Mouse (Mus musculus): ENCODE data around the gene Kcnv2.

Gene Kcnv2

DNA sequence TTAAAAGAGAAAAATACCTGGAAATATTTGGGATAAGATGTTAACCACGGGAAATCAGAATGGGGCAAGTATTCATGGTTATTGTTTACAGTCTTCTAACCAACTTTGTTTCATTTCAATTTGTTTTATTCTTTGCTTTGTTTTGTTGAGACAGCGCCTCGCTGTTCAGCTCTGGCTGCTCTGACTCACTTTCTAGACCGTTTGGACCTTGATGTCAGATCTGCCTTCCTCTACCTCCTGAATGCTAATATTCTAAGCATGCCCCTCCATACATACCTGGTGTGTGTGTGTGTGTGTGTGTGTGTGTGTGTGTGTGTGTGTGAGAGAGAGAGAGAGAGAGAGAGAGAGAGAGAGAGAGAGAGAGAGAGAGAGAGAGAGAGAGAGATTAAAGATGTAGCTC, 41.5 kb downstream of the Kcnv2 start:
- ATAC-seq (ENCODE audit: insufficient number of reproducible peaks, low FRiP score, low TSS enrichment), result no peak

DNA sequence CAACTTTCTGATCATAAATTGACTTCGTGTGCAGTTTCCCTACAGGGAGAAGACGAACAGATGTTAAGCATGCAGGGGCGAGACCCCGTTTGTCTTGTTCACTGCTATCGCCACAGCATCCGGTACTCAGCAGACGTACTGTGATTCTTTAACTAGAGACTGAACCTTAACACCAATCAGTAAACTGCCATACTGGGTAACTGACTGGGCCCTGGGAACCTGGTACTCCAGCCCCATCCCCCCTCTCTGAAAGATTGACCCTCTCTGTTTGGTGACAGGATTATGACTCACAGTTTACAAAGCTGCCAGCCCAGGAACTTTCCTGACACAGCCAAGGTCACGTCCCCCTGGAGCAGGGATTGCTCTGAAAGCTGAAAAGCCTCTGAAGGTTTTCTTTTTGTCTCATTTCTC, 42.1 kb downstream of the Kcnv2 start:
- ATAC-seq (ENCODE audit: insufficient number of reproducible peaks, low FRiP score, low TSS enrichment), result no peak

DNA sequence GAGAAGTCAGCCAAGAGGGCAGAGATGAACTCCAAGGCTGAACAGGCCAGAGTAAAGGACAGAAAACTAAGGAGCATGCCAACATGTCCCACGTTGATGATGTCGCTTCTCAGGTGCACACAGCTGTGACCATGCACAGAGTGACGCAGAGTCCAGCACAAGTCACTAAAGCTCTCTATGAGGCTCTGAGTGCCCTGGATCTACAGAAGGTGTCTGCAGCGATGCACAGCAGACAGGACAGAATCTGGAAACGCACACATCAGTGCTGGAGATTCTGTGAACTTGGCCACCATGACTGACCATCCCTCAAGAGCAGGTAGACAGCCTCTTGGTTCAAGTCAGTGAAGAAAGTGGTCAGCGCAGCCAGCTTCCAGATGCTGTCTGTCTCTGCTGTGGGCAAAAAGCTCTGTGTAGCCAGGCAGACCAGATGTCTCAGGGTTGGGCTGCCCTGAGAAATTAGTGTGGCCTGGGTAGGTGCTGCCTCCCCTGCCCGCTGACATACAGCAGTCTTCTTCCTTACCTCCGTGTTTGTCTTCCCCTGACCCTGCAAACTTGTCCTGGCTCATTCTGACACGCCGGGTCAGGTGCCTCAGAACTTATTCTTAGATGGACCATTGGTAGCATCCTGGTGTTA, 43.8 kb downstream of the Kcnv2 start:
- no peak for ATAC-seq (ENCODE audit: insufficient number of reproducible peaks, low FRiP score, low TSS enrichment)

DNA sequence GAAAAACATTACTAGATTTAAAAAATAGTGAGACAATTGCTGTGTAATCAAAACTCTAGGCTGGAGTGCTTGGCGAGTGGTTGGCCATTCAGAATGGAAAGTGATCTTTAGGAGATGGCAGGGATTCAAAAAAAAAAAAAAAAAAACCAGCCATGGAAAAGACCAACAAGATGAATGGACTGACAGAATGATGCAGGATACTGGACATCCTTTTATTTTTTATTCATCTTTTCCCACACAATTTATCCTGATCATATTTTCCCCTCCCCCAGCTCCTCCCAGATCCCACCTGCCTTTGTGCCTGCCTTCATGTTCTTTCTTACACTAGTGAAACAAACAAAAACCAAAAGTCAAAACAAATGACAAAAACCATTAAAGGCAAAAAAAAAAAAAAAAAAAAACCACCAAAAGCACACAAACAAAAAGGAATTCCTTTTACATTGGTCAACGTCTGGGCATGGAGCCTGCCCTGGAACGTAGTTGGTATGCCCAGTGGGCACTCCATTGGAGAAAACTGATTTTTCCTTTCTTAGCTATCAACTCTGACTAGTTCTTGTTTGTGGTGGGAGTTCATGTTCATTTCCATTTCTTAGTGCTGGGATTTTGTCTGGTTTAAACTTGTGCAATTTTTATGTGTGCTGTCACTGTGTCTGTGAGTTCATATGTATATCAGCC, 47.2 kb downstream of the Kcnv2 start:
- ATAC-seq (ENCODE audit: insufficient number of reproducible peaks, low FRiP score, low TSS enrichment), result no peak

DNA sequence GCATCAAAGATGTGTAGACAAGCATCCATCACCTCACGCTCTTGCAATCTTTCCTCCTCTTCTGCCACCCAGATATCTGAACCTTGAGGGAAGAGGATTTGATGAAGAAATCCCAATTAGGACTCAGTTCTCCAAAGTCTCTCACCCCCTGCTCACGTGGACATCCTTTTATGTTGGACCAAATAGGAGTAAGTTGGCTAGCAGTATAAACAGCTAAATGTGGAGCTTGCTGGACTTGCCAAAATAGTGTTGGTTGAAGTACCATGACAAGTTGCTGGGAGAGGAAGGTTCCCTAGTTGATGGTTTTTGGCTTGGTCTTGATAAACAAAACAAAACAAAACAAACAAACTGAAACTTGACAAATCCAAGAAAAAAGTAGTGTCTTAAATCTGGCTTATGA, 47.8 kb downstream of the Kcnv2 start:
- ATAC-seq (ENCODE audit: insufficient number of reproducible peaks, low FRiP score, low TSS enrichment), result no peak

DNA sequence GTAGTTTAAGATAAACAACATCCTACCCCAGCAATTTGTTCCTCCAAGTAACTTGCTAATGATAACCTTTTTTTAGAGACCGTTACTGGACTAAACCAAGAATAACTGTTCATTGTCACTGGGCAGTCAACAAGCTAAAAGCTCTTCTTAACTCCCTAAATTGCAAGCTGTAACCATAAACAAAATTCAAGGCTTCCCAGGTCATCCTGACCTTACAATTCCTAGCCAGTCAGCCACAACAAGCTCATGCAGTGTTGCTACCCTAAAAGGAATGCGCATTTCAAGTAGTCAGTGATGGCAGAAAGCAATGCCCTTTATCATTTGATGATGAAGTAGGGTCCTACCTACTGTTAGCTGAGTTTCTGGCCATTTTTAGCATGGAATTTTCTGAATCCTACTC, 48.4 kb downstream of the Kcnv2 start:
- no peak for ATAC-seq (ENCODE audit: insufficient number of reproducible peaks, low FRiP score, low TSS enrichment)

DNA sequence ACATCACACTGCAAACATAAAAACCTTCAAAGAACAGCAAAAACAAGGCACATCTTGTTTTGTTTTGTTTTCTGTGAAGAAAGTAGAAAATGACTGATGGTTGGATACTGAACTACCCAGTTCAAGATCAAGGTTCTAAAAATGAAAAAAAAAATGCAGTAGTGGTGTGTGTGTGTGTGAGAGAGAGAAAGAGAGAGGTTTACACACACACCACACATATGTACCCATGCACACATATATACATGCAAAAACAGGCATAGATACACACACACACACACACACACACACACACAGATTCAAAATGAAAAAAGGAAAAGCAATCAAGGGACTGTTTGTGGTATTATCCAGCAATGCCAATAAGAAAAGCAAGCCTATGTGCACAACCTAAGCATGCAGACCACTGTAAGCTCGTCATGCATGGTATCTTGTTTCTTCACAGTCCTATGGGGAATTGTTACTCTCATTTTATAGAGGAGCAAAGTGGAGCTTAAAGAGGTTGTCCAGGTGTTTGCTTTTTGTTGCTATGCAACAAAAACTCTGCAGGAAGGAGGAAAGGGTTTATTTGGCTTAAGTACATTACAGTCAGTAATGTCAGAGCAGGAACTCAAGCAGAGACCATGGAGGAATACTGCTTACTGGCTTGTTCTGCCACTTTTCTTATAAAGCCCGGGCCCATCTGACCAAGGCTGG, 57.5 kb downstream of the Kcnv2 start:
- no peak for ATAC-seq (ENCODE audit: insufficient number of reproducible peaks, low FRiP score, low TSS enrichment)

DNA sequence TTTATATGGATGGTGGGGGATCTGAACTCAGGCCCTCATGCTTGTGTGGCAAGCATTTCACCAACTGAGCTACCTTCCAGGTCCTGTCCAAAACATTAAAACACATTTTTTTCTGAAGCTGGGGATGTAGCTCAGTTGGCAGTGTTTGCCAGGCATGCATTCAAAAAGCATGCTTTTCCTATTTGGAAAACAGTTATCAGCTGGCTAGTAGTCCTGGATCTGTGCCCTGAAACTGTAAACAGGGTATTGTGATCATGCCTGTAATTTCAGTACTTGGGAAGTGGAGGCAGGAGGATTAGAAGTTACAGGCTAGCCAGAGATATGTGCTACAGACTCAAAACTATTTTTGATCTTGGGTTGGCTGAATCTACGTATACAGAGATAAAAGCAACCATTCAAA, 59.7 kb downstream of the Kcnv2 start:
- no peak for ATAC-seq (ENCODE audit: insufficient number of reproducible peaks, low FRiP score, low TSS enrichment)

DNA sequence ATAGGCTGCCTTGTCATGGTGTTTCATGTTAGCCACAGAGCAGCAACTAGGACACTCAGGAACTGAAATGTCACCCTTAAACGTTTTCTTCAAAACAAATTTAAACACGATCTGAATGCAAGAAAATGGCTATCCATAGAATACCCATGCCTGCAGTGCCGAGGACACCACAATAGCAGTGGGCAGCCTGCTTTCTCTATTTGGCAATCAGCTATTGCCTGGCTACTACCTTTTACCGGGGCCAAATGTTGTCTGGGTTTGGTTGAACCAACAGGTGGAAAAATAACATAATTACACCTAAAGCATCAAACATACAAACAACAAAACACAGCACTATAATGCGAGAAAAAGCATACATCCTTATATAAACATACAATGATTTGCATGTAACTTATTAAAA, 60.9 kb downstream of the Kcnv2 start:
- ATAC-seq (ENCODE audit: insufficient number of reproducible peaks, low FRiP score, low TSS enrichment), result no peak

DNA sequence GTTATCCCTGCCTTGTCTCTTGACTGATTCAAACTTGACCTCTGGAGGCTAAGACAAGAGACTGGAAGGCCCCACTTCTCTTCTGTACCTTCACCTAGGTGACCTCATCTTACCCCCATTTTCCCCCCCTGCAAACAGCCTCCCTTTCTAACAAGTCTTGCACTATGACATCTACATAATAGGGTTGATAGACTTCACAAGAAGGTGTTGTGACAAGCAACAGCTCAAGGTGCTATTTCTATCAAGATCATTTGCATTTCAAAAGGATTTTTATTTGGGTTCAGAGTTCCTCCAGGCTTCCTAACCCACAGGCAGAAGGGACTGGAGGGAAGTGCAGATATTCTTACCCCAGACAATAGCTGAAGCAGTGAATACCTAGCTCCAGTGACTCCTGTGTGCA, 62.9 kb downstream of the Kcnv2 start:
- no peak for ATAC-seq (ENCODE audit: insufficient number of reproducible peaks, low FRiP score, low TSS enrichment)

All from cerebellum, adult (tissue).